Mouse (Mus musculus): ENCODE measurements around the gene 1810010D01Rik. TPM values are rescaled to one million over a fixed set of nuclear protein-coding genes. Genes with fewer than 3 reads are reported as not detected.

Gene 1810010D01Rik
- polyA plus RNA-seq, 2 experiments: 0.23 TPM; not detected in 1

DNA sequence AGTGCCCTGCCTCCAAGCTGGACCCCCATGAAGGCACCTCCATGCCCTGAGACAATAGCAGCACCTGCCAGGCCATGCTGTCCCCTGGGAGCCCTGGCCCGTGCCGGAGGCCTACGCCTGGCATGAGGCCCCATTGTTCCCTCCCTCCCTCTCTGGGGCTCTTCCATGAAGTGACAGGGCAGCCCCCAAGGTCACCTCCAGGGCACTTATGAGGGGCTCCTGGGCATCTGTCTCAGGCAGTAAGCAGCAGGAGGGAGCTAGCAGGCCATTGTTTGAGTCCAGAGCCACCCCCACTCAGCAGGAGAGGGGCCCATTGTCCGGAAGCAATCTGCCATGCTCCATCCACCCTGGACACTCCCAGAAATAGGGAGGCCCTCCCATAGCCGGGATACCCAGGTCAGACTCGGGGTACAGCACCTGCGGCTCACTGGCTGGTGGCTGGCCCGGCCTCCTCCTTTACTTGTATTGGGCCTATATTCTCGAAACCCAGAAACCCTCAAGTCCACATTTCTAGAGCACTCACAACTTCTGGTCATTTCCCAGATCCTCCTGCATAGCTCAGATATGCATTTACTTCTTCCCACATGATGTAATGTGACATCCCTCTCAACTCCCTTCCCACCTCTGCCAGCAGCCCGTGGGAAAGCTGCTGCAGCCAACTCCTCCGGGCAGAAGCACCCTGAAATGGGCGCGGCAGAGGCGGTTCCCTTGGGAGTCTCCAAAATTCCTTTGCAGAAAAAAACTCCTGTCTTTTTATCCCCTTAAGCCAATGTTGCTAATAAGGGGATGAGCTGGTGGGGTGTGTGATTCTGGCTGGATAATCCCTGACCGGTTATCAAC, 30.9 kb downstream of the 1810010D01Rik start:
- TF ChIP-seq CTCF (IDR thresholded peaks at IDR 0.05; ENCODE audit: low read depth) (no peak), EP300 (IDR thresholded peaks at IDR 0.05; ENCODE audit: low read depth) (no peak)
- no peaks in the 10 kb centered on the region for H3K27me3 ChIP-seq (ENCODE audit: control insufficient read depth, insufficient read depth, low read length)
- WGBS (ENCODE audit: insufficient replicate concordance): 62% methylated on average over 15 of the region's 15 CpGs
- H3K27ac ChIP-seq: no peak overlapping the region
- H3K4me1 ChIP-seq (replicated peaks; ENCODE audit: control insufficient read depth in 2 of 2, insufficient read depth in 2 of 2, low read length in 1 of 2): no peaks in the 10 kb centered on the region
- H3K4me2 ChIP-seq (ENCODE audit: low read depth): no peak overlapping the region
- ATAC-seq (ENCODE audit: insufficient read depth): no peak
- no peaks in the 10 kb centered on the region for H3K9me3 ChIP-seq (ENCODE audit: control insufficient read depth, low read length)
- DNase-seq (ENCODE audit: low read depth in 3 of 3, low spot score in 3 of 3): no peak
- H3K36me3 ChIP-seq (replicated peaks; ENCODE audit: control insufficient read depth, insufficient read depth, low read depth): no peaks in the 10 kb centered on the region
- H3K4me3 ChIP-seq (ENCODE audit: insufficient read depth in 1 of 2, low read depth in 2 of 2, low read length in 2 of 2): no peak overlapping the region
- H3K9ac ChIP-seq (replicated peaks): no peak overlapping the region

- no peak for DNase-seq (ENCODE audit: low read depth in 3 of 3, low spot score in 3 of 3)
- Histone ChIP-seq H3K27me3 (ENCODE audit: control insufficient read depth, insufficient read depth, low read length) (no peaks in the 10 kb centered on the region), H3K9me3 (ENCODE audit: control insufficient read depth, low read length) (no peaks in the 10 kb centered on the region), H3K27ac (no peak overlapping the region), H3K4me3 (ENCODE audit: insufficient read depth in 1 of 2, low read depth in 2 of 2, low read length in 2 of 2) (no peak overlapping the region), H3K9ac (replicated peaks) (no peak overlapping the region), H3K4me1 (replicated peaks; ENCODE audit: control insufficient read depth in 2 of 2, insufficient read depth in 2 of 2, low read length in 1 of 2) (no peaks in the 10 kb centered on the region), H3K4me2 (ENCODE audit: low read depth) (no peak overlapping the region), H3K36me3 (replicated peaks; ENCODE audit: control insufficient read depth, insufficient read depth, low read depth) (no peaks in the 10 kb centered on the region)
- TF ChIP-seq EP300 (IDR thresholded peaks at IDR 0.05; ENCODE audit: low read depth) (no peak), CTCF (IDR thresholded peaks at IDR 0.05; ENCODE audit: low read depth) (no peak)
- 63% methylated on average over 15 of the region's 15 CpGs for WGBS (ENCODE audit: insufficient replicate concordance)
- ATAC-seq (ENCODE audit: insufficient read depth): no peak
These were observed 34.4 kb downstream of the 1810010D01Rik start for GRCm38 (mm10) chr7:145173563-145173962.

DNA sequence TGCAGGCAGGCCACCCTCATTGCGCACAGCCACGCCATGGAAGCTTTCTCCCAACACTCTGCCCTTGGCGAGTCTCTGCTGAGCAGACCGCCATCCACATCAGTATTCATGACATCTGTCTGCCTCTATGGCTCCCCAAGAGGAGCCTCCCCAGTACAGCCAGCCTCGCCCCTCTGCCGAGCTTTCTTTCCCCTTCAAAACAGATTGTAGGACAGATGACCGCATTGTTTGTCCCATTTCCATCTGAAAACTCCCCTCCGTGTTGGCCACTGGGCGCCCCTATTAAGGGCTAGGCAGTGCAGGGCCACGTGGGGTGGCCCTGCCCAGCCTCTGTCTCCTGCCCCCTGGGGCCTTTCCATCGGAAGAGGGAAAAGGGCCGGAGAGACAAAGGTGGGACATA, 34.8 kb downstream of the 1810010D01Rik start:
- no peak for TF ChIP-seq EP300 (IDR thresholded peaks at IDR 0.05; ENCODE audit: low read depth)
- no peak for TF ChIP-seq CTCF (IDR thresholded peaks at IDR 0.05; ENCODE audit: low read depth)
- WGBS (ENCODE audit: insufficient replicate concordance): 23% methylated on average over 12 of the region's 12 CpGs
- ATAC-seq (ENCODE audit: insufficient read depth) (no peak), DNase-seq (ENCODE audit: low read depth in 3 of 3, low spot score in 3 of 3) (no peak)
- no peak overlapping the region for H3K4me3 ChIP-seq (ENCODE audit: insufficient read depth in 1 of 2, low read depth in 2 of 2, low read length in 2 of 2)
- H3K4me2 ChIP-seq (ENCODE audit: low read depth): no peak overlapping the region
- no peaks in the 10 kb centered on the region for H3K36me3 ChIP-seq (replicated peaks; ENCODE audit: control insufficient read depth, insufficient read depth, low read depth)
- no peak overlapping the region for H3K9ac ChIP-seq (replicated peaks)
- no peaks in the 10 kb centered on the region for H3K27me3 ChIP-seq (ENCODE audit: control insufficient read depth, insufficient read depth, low read length)
- H3K4me1 ChIP-seq (replicated peaks; ENCODE audit: control insufficient read depth in 2 of 2, insufficient read depth in 2 of 2, low read length in 1 of 2): no peaks in the 10 kb centered on the region
- no peak overlapping the region for H3K27ac ChIP-seq
- no peaks in the 10 kb centered on the region for H3K9me3 ChIP-seq (ENCODE audit: control insufficient read depth, low read length)

DNA sequence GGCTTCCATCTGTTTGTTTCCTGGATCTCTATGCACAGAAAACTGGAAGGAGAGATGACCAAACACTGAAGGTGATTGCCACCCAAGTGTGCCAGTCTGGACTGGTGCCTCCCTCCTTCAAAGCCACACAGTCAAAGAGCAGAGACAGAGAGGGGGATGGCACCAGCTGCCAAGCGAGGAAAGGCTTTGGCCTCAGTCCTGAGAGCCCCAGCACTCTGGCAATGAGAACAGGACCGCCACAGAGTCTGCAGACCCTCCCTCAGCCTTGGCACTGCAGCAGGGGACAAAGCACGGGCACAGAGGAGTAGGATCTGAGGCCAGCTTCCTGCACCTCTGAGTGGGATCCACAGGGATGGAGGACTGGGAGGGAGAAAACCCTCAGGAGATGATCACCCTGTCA, 38.2 kb downstream of the 1810010D01Rik start:
- Histone ChIP-seq H3K9me3 (ENCODE audit: control insufficient read depth, low read length) (no peaks in the 10 kb centered on the region), H3K4me2 (ENCODE audit: low read depth) (no peak overlapping the region), H3K9ac (replicated peaks) (no peak overlapping the region), H3K27me3 (ENCODE audit: control insufficient read depth, insufficient read depth, low read length) (no peaks in the 10 kb centered on the region), H3K4me3 (ENCODE audit: insufficient read depth in 1 of 2, low read depth in 2 of 2, low read length in 2 of 2) (no peak overlapping the region), H3K4me1 (replicated peaks; ENCODE audit: control insufficient read depth in 2 of 2, insufficient read depth in 2 of 2, low read length in 1 of 2) (no peaks in the 10 kb centered on the region), H3K27ac (no peak overlapping the region), H3K36me3 (replicated peaks; ENCODE audit: control insufficient read depth, insufficient read depth, low read depth) (no peaks in the 10 kb centered on the region)
- no peak for DNase-seq (ENCODE audit: low read depth in 3 of 3, low spot score in 3 of 3)
- no peak for ATAC-seq (ENCODE audit: insufficient read depth)
- TF ChIP-seq CTCF (IDR thresholded peaks at IDR 0.05; ENCODE audit: low read depth): no peak
- TF ChIP-seq EP300 (IDR thresholded peaks at IDR 0.05; ENCODE audit: low read depth): no peak
- 39% methylated on average over 3 of the region's 3 CpGs for WGBS (ENCODE audit: insufficient replicate concordance)

DNA sequence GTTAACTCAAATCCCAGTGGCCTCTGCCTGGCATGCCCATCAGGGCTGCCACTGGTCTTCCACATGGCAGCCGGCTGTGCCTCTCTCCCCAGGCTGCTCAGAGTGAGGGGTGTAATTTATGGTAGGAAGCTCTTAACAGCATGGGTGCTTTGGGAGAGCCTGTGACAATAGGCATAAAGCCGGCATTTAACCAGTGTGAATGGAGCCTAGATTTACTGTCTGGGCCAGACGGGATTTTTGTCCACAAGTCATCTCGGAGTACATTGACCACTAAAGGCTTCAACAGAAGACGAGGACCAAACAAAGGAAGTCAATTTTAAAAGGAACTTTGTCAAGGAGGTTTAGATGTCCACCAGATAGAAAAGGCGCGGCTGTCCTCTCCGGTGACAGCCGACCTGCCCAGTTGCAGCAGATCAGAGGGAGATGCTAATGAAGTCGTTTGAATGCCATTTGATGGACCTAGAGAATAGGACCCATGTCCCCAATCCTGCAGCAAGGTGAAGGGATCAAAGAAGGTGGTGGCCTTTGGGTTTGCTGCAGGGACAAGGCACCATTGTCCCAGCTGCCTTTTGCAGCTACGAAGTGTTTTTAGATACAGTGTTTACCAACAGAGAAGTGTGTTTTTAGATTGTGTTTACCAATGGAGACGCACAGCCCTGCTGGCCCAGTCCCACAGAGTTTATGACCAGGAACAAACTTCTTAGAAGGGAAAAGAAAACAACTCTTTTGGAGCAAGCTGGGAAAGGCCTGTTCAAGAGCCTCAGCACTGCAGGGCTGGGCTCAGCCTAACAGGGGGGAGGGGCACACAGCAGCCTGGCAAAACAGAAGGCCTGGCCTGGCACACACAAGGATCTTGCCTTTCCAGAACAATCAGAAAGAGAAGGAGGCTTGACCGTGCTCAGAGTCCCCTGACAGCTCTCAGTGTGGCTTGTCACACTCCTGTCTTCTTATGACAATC, 48.4 kb downstream of the 1810010D01Rik start:
- Histone ChIP-seq H3K4me2 (ENCODE audit: low read depth) (no peak overlapping the region), H3K9ac (replicated peaks) (no peak overlapping the region), H3K4me3 (ENCODE audit: insufficient read depth in 1 of 2, low read depth in 2 of 2, low read length in 2 of 2) (no peak overlapping the region), H3K36me3 (replicated peaks; ENCODE audit: control insufficient read depth, insufficient read depth, low read depth) (no peaks in the 10 kb centered on the region), H3K27ac (no peak overlapping the region), H3K27me3 (ENCODE audit: control insufficient read depth, insufficient read depth, low read length) (no peaks in the 10 kb centered on the region), H3K9me3 (ENCODE audit: control insufficient read depth, low read length) (no peaks in the 10 kb centered on the region), H3K4me1 (replicated peaks; ENCODE audit: control insufficient read depth in 2 of 2, insufficient read depth in 2 of 2, low read length in 1 of 2) (no peaks in the 10 kb centered on the region)
- WGBS (ENCODE audit: insufficient replicate concordance): 49% methylated on average over 13 of the region's 13 CpGs
- TF ChIP-seq CTCF (IDR thresholded peaks at IDR 0.05; ENCODE audit: low read depth): no peak
- TF ChIP-seq EP300 (IDR thresholded peaks at IDR 0.05; ENCODE audit: low read depth): no peak
- DNase-seq (ENCODE audit: low read depth in 3 of 3, low spot score in 3 of 3) (no peak), ATAC-seq (ENCODE audit: insufficient read depth) (no peak)

Other genes with a start within 250 kb of the 1810010D01Rik start
- gene Tpcn2, start 75.9 kb upstream of the 1810010D01Rik start, polyA plus RNA-seq (2012; rRNA removed): 3.1 and 3.3 TPM in 2 replicates
- 0.39 TPM in 2 replicates for gene Tpcn2, start 75.9 kb upstream of the 1810010D01Rik start, polyA plus RNA-seq (2014; fragmentation: Nextera tagmentation; extraction: Ambion mirVana)
- gene Mrgprf, start 92.7 kb upstream of the 1810010D01Rik start, polyA plus RNA-seq (2012; rRNA removed): 0.02 and 0.03 TPM in 2 replicates
- gene Mrgprf, start 92.7 kb upstream of the 1810010D01Rik start, polyA plus RNA-seq (2014; fragmentation: Nextera tagmentation; extraction: Ambion mirVana): not detected in 2 replicates
- not detected in 2 replicates for gene Mrgprd, start 106.7 kb upstream of the 1810010D01Rik start, polyA plus RNA-seq (2012; rRNA removed)
- gene Mrgprd, start 106.7 kb upstream of the 1810010D01Rik start, polyA plus RNA-seq (2014; fragmentation: Nextera tagmentation; extraction: Ambion mirVana): not detected in 2 replicates